Mouse (Mus musculus) spleen, adult 2 months (tissue): ENCODE data around the gene 1700003E16Rik.

ENCODE experiments used
- CTCF ChIP-seq: fragments of 200-500 bp; IDR thresholded peaks from 2 replicates; pipeline ENCODE4 v1.5.1; 2011; ENCODE audit warnings: mild to moderate bottlenecking, inconsistent platforms; ENCODE audit not compliant: insufficient read depth, insufficient read length, insufficient replicate concordance; ENCODE audit errors: extremely low read depth
- POLR2A ChIP-seq: fragments of 200-500 bp; IDR thresholded peaks from 2 replicates; pipeline ENCODE4 v1.6.1; 2011; ENCODE audit warnings: low read depth, low read length, inconsistent platforms

- TF ChIP-seq CTCF (no peak), POLR2A (no peak)
Observed at GRCm38 (mm10) chr6:83179390-83180117, 23.4 kb downstream of the 1700003E16Rik start.
